Mouse (Mus musculus): ENCODE measurements around the gene Ptger3. TPM values are rescaled to one million over a fixed set of nuclear protein-coding genes. Genes with fewer than 3 reads are reported as not detected.

The Ptger3 gene
- polyA plus RNA-seq (2012; rRNA removed) = 0.85 and 1.7 TPM in 2 replicates

GRCm38 (mm10) chr3:157566725-157567565 lies at the start of gene Ptger3:
Gene Ptger3, plus strand, starts transcription at chr3:157566892.
- DNase-seq (ENCODE audit: low read depth) = peak; percentile 34
- TF ChIP-seq CTCF (IDR thresholded peaks at IDR 0.05; ENCODE audit: borderline replicate concordance, extremely low read depth, insufficient read depth, insufficient read length) (no peak), POLR2A (IDR thresholded peaks at IDR 0.05; ENCODE audit: borderline replicate concordance, extremely low read depth, insufficient read depth, insufficient read length, poor library complexity, severe bottlenecking) (no peak)

- peak; percentile 47 for DNase-seq (ENCODE audit: low read depth)
- no peak for TF ChIP-seq CTCF (IDR thresholded peaks at IDR 0.05; ENCODE audit: borderline replicate concordance, extremely low read depth, insufficient read depth, insufficient read length)
- TF ChIP-seq POLR2A (IDR thresholded peaks at IDR 0.05; ENCODE audit: borderline replicate concordance, extremely low read depth, insufficient read depth, insufficient read length, poor library complexity, severe bottlenecking) = no peak
Measured at GRCm38 (mm10) chr3:157517992-157518391, 48.7 kb upstream of the Ptger3 start.

GRCm38 (mm10) chr3:157520433-157520832 lies 46.3 kb upstream of the Ptger3 start:
- TF ChIP-seq POLR2A (IDR thresholded peaks at IDR 0.05; ENCODE audit: borderline replicate concordance, extremely low read depth, insufficient read depth, insufficient read length, poor library complexity, severe bottlenecking) = no peak
- peak; percentile 72 for TF ChIP-seq CTCF (IDR thresholded peaks at IDR 0.05; ENCODE audit: borderline replicate concordance, extremely low read depth, insufficient read depth, insufficient read length)
- peak; percentile 88 for DNase-seq (ENCODE audit: low read depth)

GRCm38 (mm10) chr3:157523834-157524233 lies 42.9 kb upstream of the Ptger3 start:
- TF ChIP-seq CTCF (IDR thresholded peaks at IDR 0.05; ENCODE audit: borderline replicate concordance, extremely low read depth, insufficient read depth, insufficient read length) (no peak), POLR2A (IDR thresholded peaks at IDR 0.05; ENCODE audit: borderline replicate concordance, extremely low read depth, insufficient read depth, insufficient read length, poor library complexity, severe bottlenecking) (no peak)

GRCm38 (mm10) chr3:157531585-157531984 lies 35.1 kb upstream of the Ptger3 start:
- TF ChIP-seq POLR2A (IDR thresholded peaks at IDR 0.05; ENCODE audit: borderline replicate concordance, extremely low read depth, insufficient read depth, insufficient read length, poor library complexity, severe bottlenecking) (no peak), CTCF (IDR thresholded peaks at IDR 0.05; ENCODE audit: borderline replicate concordance, extremely low read depth, insufficient read depth, insufficient read length) (no peak)
- DNase-seq (ENCODE audit: low read depth) = no peak

More at GRCm38 (mm10) chr3:157523834-157524233, 42.9 kb upstream of the Ptger3 start:
- DNase-seq (ENCODE audit: low read depth) = no peak

- peak; percentile 97 for DNase-seq (ENCODE audit: low read depth)
Measured at GRCm38 (mm10) chr3:157533964-157534785, 32.5 kb upstream of the Ptger3 start, which contains the start of gene Zranb2. Gene Zranb2, plus strand, starts transcription at chr3:157534160.

GRCm38 (mm10) chr3:157534786-157535415 lies 31.8 kb upstream of the Ptger3 start:
- no peak for TF ChIP-seq CTCF (IDR thresholded peaks at IDR 0.05; ENCODE audit: borderline replicate concordance, extremely low read depth, insufficient read depth, insufficient read length)
- TF ChIP-seq POLR2A (IDR thresholded peaks at IDR 0.05; ENCODE audit: borderline replicate concordance, extremely low read depth, insufficient read depth, insufficient read length, poor library complexity, severe bottlenecking) = no peak
- no peak for DNase-seq (ENCODE audit: low read depth)

More at GRCm38 (mm10) chr3:157533964-157534785, 32.5 kb upstream of the Ptger3 start, which contains the start of gene Zranb2:
- TF ChIP-seq POLR2A (IDR thresholded peaks at IDR 0.05; ENCODE audit: borderline replicate concordance, extremely low read depth, insufficient read depth, insufficient read length, poor library complexity, severe bottlenecking) (peak; percentile 91), CTCF (IDR thresholded peaks at IDR 0.05; ENCODE audit: borderline replicate concordance, extremely low read depth, insufficient read depth, insufficient read length) (no peak)

- DNase-seq (ENCODE audit: low read depth) = no peak
- no peak for TF ChIP-seq CTCF (IDR thresholded peaks at IDR 0.05; ENCODE audit: borderline replicate concordance, extremely low read depth, insufficient read depth, insufficient read length)
- no peak for TF ChIP-seq POLR2A (IDR thresholded peaks at IDR 0.05; ENCODE audit: borderline replicate concordance, extremely low read depth, insufficient read depth, insufficient read length, poor library complexity, severe bottlenecking)
Measured at GRCm38 (mm10) chr3:157549323-157549722, 17.4 kb upstream of the Ptger3 start.

GRCm38 (mm10) chr3:157549758-157550600 lies 16.7 kb upstream of the Ptger3 start:
- no peak for TF ChIP-seq POLR2A (IDR thresholded peaks at IDR 0.05; ENCODE audit: borderline replicate concordance, extremely low read depth, insufficient read depth, insufficient read length, poor library complexity, severe bottlenecking)
- TF ChIP-seq CTCF (IDR thresholded peaks at IDR 0.05; ENCODE audit: borderline replicate concordance, extremely low read depth, insufficient read depth, insufficient read length) = no peak
- no peak for DNase-seq (ENCODE audit: low read depth)

- DNase-seq (ENCODE audit: low read depth) = peak; percentile 86
Measured at GRCm38 (mm10) chr3:157565196-157565595, 1.5 kb upstream of the Ptger3 start.

More at GRCm38 (mm10) chr3:157565196-157565595, 1.5 kb upstream of the Ptger3 start:
- TF ChIP-seq POLR2A (IDR thresholded peaks at IDR 0.05; ENCODE audit: borderline replicate concordance, extremely low read depth, insufficient read depth, insufficient read length, poor library complexity, severe bottlenecking) (no peak), CTCF (IDR thresholded peaks at IDR 0.05; ENCODE audit: borderline replicate concordance, extremely low read depth, insufficient read depth, insufficient read length) (peak; percentile 37; the same call in 1 of the 2 replicates)
